Mouse (Mus musculus) myocyte (in vitro differentiated cells): ENCODE data around the gene Neurl2. TPM values are rescaled to one million over a fixed set of nuclear protein-coding genes. Genes with fewer than 3 reads are reported as not detected.

Experiments
- H3K27me3 ChIP-seq: one replicate; pipeline ENCODE4 v1.6.1; 2011; ENCODE audit not compliant: control insufficient read depth, insufficient read depth, insufficient read length
- H3K36me3 ChIP-seq: one replicate; pipeline ENCODE4 v1.6.1; 2011; ENCODE audit not compliant: control insufficient read depth, insufficient read depth
- H3K4me2 ChIP-seq: one replicate; pipeline ENCODE4 v1.6.1; 2011; ENCODE audit warnings: low read depth, control low read depth
- H3K4me3 ChIP-seq: one replicate; pipeline ENCODE4 v1.5.1; 2011; ENCODE audit warnings: mild to moderate bottlenecking, control low read depth, moderate library complexity
- H3K79me2 ChIP-seq: one replicate; pipeline ENCODE4 v1.6.1; 2011; ENCODE audit not compliant: control insufficient read depth, insufficient read depth
- H3ac ChIP-seq: one replicate; pipeline ENCODE4 v1.6.1; 2011; ENCODE audit not compliant: control insufficient read depth, insufficient read length
- CEBPB ChIP-seq: IDR thresholded peaks from 2 replicates; pipeline ENCODE4 v1.6.1; 2011; ENCODE audit warnings: mild to moderate bottlenecking, moderate library complexity; ENCODE audit not compliant: poor library complexity, insufficient read depth, severe bottlenecking
- E2F4 ChIP-seq: IDR thresholded peaks from one replicate; pipeline ENCODE4 v1.6.1; 2011; ENCODE audit warnings: mild to moderate bottlenecking, control low read depth, moderate library complexity; ENCODE audit not compliant: insufficient read depth
- MAX ChIP-seq: IDR thresholded peaks from one replicate; pipeline ENCODE4 v1.6.1; 2011; ENCODE audit warnings: low read depth, mild to moderate bottlenecking, control low read depth
- MYOD1 ChIP-seq, 3 experiments: IDR thresholded peaks; one replicate each; pipeline ENCODE4 v1.6.1; 2011; ENCODE audit warnings: control low read depth in 2 of 3, low read depth in 2 of 3, mild to moderate bottlenecking in 2 of 3, moderate library complexity in 1 of 3; ENCODE audit not compliant: insufficient read length in 2 of 3, control insufficient read depth in 1 of 3
- MYOG ChIP-seq, 3 experiments: IDR thresholded peaks; one replicate each; pipeline ENCODE4 v1.6.1; 2011; ENCODE audit warnings: control low read depth in 2 of 3, low read depth in 2 of 3, mild to moderate bottlenecking in 2 of 3; ENCODE audit not compliant: insufficient read length in 2 of 3, control insufficient read depth in 1 of 3, insufficient read depth in 1 of 3
- POLR2A ChIP-seq: IDR thresholded peaks from one replicate; pipeline ENCODE4 v1.6.1; 2011; ENCODE audit warnings: low read depth, mild to moderate bottlenecking, control low read depth, moderate library complexity; ENCODE audit not compliant: insufficient read length
- POLR2AphosphoS2 ChIP-seq: IDR thresholded peaks from one replicate; pipeline ENCODE4 v1.6.1; 2011; ENCODE audit warnings: low read depth, control low read depth; ENCODE audit not compliant: insufficient read length
- REST ChIP-seq: IDR thresholded peaks from one replicate; pipeline ENCODE4 v1.6.1; 2011; ENCODE audit warnings: mild to moderate bottlenecking, control low read depth, moderate library complexity; ENCODE audit not compliant: insufficient read depth, insufficient read length
- SRF ChIP-seq: IDR thresholded peaks from one replicate; pipeline ENCODE4 v1.6.1; 2011; ENCODE audit warnings: low read depth; ENCODE audit not compliant: control insufficient read depth, insufficient read length
- TCF12 ChIP-seq: IDR thresholded peaks from one replicate; pipeline ENCODE4 v1.6.1; 2011; ENCODE audit warnings: mild to moderate bottlenecking, control low read depth; ENCODE audit not compliant: poor library complexity, insufficient read depth, severe bottlenecking
- TCF3 ChIP-seq: IDR thresholded peaks from one replicate; pipeline ENCODE4 v1.6.1; 2011; ENCODE audit warnings: low read depth, control low read depth; ENCODE audit not compliant: insufficient read length
- USF1 ChIP-seq: IDR thresholded peaks from one replicate; pipeline ENCODE4 v1.6.1; 2011; ENCODE audit warnings: low read depth, mild to moderate bottlenecking, control low read depth, moderate library complexity
- polyA plus RNA-seq: library from polyadenylated mRNA; unstranded; fragments of >200 nt; fragmentation: generic; extraction: Trizol; gene quantifications from one replicate; pipeline ENCODE4 v1.2.1, GENCODE M21; 2012; ENCODE audit warnings: missing spikeins

Neurl2 gene
- polyA plus RNA-seq, 1 experiment: 23.5 TPM

- Histone ChIP-seq H3K4me2 (no peak overlapping the region), H3K4me3 (peak overlapping the region; percentile 46), H3ac (no peak overlapping the region), H3K79me2 (no peaks in the 10 kb centered on the region), H3K27me3 (no peaks in the 10 kb centered on the region), H3K36me3 (peaks cover 10% of the 10 kb centered on the region)
- TF ChIP-seq REST (no peak), POLR2A (no peak), MAX (no peak), E2F4 (no peak), TCF12 (no peak), POLR2AphosphoS2 (no peak), SRF (no peak), USF1 (no peak)
Measured at GRCm38 (mm10) chr2:164783926-164784581, 49.2 kb downstream of the Neurl2 start.

- Histone ChIP-seq H3ac (no peak overlapping the region), H3K4me2 (peak overlapping the region; percentile 56), H3K4me3 (no peak overlapping the region), H3K79me2 (peaks cover 8% of the 10 kb centered on the region), H3K36me3 (no peaks in the 10 kb centered on the region), H3K27me3 (no peaks in the 10 kb centered on the region)
- TF ChIP-seq USF1 (no peak), POLR2A (peak; percentile 48), POLR2AphosphoS2 (no peak), MYOD1 (IDR thresholded peaks at IDR 0.05; ENCODE audit: control insufficient read depth in 1 of 3, insufficient read length in 2 of 3, low read depth in 2 of 3) (peak; percentile 88 to 97 (median 92)), MAX (no peak), TCF3 (peak; percentile 17), REST (no peak), E2F4 (no peak), CEBPB (no peak), SRF (peak; percentile 95), TCF12 (peak; percentile 25), MYOG (IDR thresholded peaks at IDR 0.05; ENCODE audit: control insufficient read depth in 1 of 3, insufficient read depth in 1 of 3, insufficient read length in 2 of 3, low read depth in 2 of 3) (peak in 1 of 3 experiments; percentile 24)
Measured at GRCm38 (mm10) chr2:164781876-164782275, 51.4 kb downstream of the Neurl2 start.

Other genes with a start within 250 kb of the Neurl2 start
- gene Wfdc6a, start 248.0 kb downstream of the Neurl2 start, polyA plus RNA-seq: not detected
- gene Eppin, start 239.9 kb downstream of the Neurl2 start, polyA plus RNA-seq: not detected
- gene Wfdc6b, start 219.9 kb downstream of the Neurl2 start, polyA plus RNA-seq: not detected
- gene Wfdc8, start 219.8 kb downstream of the Neurl2 start, polyA plus RNA-seq: not detected
- not detected for gene Wfdc16, start 194.7 kb downstream of the Neurl2 start, polyA plus RNA-seq
- gene Wfdc10, start 177.4 kb downstream of the Neurl2 start, polyA plus RNA-seq: not detected
- gene Wfdc9, start 176.9 kb downstream of the Neurl2 start, polyA plus RNA-seq: not detected
- not detected for gene Wfdc11, start 159.4 kb downstream of the Neurl2 start, polyA plus RNA-seq
- 0.04 TPM for gene Wfdc13, start 148.3 kb downstream of the Neurl2 start, polyA plus RNA-seq
- gene Spint4, start 135.0 kb downstream of the Neurl2 start, polyA plus RNA-seq: not detected
- not detected for gene Spint5, start 118.2 kb downstream of the Neurl2 start, polyA plus RNA-seq
- gene Wfdc3, start 87.5 kb downstream of the Neurl2 start, polyA plus RNA-seq: 0.41 TPM
- 63.0 TPM for gene Dnttip1, start 87.5 kb downstream of the Neurl2 start, polyA plus RNA-seq
- gene Ube2c, start 63.6 kb downstream of the Neurl2 start, polyA plus RNA-seq: 103 TPM
- 3,985 TPM for gene Tnnc2, start 53.5 kb downstream of the Neurl2 start, polyA plus RNA-seq
- 29.5 TPM for gene Snx21, start 47.6 kb downstream of the Neurl2 start, polyA plus RNA-seq
- gene Acot8, start 28.6 kb downstream of the Neurl2 start, polyA plus RNA-seq: 24.5 TPM
- gene Zswim3, start 28.4 kb downstream of the Neurl2 start, polyA plus RNA-seq: 3.3 TPM
- 13.3 TPM for gene Zswim1, start 10.8 kb downstream of the Neurl2 start, polyA plus RNA-seq
- gene Spata25, start 4.9 kb downstream of the Neurl2 start, polyA plus RNA-seq: 0.40 TPM
- 202 TPM for gene Ctsa, start 583 bp downstream of the Neurl2 start, polyA plus RNA-seq
- 117 TPM for gene Pltp, start 24.3 kb upstream of the Neurl2 start, polyA plus RNA-seq
- gene Pcif1, start 45.8 kb upstream of the Neurl2 start, polyA plus RNA-seq: 43.2 TPM
- 11.1 TPM for gene Zfp335, start 78.3 kb upstream of the Neurl2 start, polyA plus RNA-seq
- gene Mmp9, start 107.3 kb upstream of the Neurl2 start, polyA plus RNA-seq: 1.7 TPM
- 0.52 TPM for gene Slc12a5, start 127.3 kb upstream of the Neurl2 start, polyA plus RNA-seq
- gene Ncoa5, start 201.4 kb upstream of the Neurl2 start, polyA plus RNA-seq: 24.0 TPM
- gene Cd40, start 222.2 kb upstream of the Neurl2 start, polyA plus RNA-seq: 1.1 TPM